Mouse (Mus musculus): ENCODE measurements around the gene Fam69a. TPM values are rescaled to one million over a fixed set of nuclear protein-coding genes. Genes with fewer than 3 reads are reported as not detected.

Gene Fam69a
- polyA plus RNA-seq, 1 experiment from 2014 or later: 23.6 TPM

DNA sequence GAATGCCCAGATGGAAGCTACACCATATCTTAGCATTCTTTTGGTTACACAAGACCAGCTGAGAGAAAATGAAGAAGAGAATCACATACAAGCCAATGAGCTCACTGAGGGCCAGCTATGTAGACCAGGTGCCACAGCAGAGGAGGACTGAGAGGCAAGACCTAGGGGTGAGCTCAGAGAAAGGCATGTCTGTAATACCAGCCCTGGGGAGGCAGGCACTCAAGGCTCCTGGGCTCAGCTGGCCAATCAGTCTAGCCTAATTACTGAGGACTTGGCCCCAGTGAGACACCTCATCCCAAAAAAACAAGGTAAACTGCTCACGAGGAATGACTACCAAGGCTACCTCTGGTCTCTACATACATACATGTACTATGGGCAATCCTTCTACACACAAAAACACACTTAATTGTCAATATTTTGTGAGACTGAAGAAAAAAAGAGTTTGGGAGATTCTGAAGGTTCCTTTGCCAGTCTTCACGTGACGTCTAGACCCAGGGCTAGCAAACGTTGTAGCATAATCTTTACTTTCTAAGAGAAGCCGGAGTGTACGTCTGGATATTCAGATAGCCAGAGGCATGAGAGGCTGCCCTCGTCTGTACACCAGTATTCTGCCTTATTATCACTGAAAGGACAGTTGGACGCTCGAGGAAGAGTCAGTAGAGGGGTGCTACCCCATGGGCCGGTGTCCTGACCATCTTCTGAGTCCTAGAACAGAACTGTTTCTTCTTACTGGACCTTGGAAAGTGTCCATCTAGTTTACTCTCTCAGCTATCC is 51.9 kb downstream of the Fam69a start:
- no peak overlapping the region for H3K27ac ChIP-seq
- ATAC-seq (replicated peaks; ENCODE audit: low FRiP score, low read depth) (no peak), DNase-seq (ENCODE audit: low spot score) (no peak)
- H3K4me1 ChIP-seq (replicated peaks; ENCODE audit: insufficient read depth, low read length): no peaks in the 10 kb centered on the region
- WGBS: 93% methylated on average over 10 of the region's 10 CpGs
- H3K9ac ChIP-seq (ENCODE audit: low read depth, low read length): no peak overlapping the region
- no peak for TF ChIP-seq CTCF (IDR thresholded peaks at IDR 0.05; ENCODE audit: low read depth)
- no peaks in the 10 kb centered on the region for H3K9me3 ChIP-seq (replicated peaks; ENCODE audit: low read length)
- H3K36me3 ChIP-seq (ENCODE audit: insufficient read depth, low read length): no peaks in the 10 kb centered on the region
- no peak overlapping the region for H3K4me3 ChIP-seq (replicated peaks; ENCODE audit: low read depth, low read length)
- no peaks in the 10 kb centered on the region for H3K27me3 ChIP-seq (ENCODE audit: insufficient read depth, low read length)
- no peak overlapping the region for H3K4me2 ChIP-seq (ENCODE audit: low read length)

GRCm38 (mm10) chr5:107933202-107933974 is 53.5 kb downstream of the Fam69a start:
- ATAC-seq (replicated peaks; ENCODE audit: low FRiP score, low read depth): no peak
- no peaks in the 10 kb centered on the region for H3K4me1 ChIP-seq (replicated peaks; ENCODE audit: insufficient read depth, low read length)
- WGBS: 83% methylated on average over 4 of the region's 4 CpGs
- no peak for DNase-seq (ENCODE audit: low spot score)
- no peak overlapping the region for H3K4me2 ChIP-seq (ENCODE audit: low read length)
- H3K36me3 ChIP-seq (ENCODE audit: insufficient read depth, low read length): no peaks in the 10 kb centered on the region
- no peaks in the 10 kb centered on the region for H3K9me3 ChIP-seq (replicated peaks; ENCODE audit: low read length)
- no peaks in the 10 kb centered on the region for H3K27me3 ChIP-seq (ENCODE audit: insufficient read depth, low read length)
- TF ChIP-seq CTCF (IDR thresholded peaks at IDR 0.05; ENCODE audit: low read depth): no peak
- H3K4me3 ChIP-seq (replicated peaks; ENCODE audit: low read depth, low read length): no peak overlapping the region
- H3K27ac ChIP-seq: no peak overlapping the region
- H3K9ac ChIP-seq (ENCODE audit: low read depth, low read length): no peak overlapping the region

- H3K36me3 ChIP-seq (ENCODE audit: insufficient read depth, low read length): no peaks in the 10 kb centered on the region
- ATAC-seq (replicated peaks; ENCODE audit: low FRiP score, low read depth): no peak
- H3K27me3 ChIP-seq (ENCODE audit: insufficient read depth, low read length): no peaks in the 10 kb centered on the region
- no peaks in the 10 kb centered on the region for H3K9me3 ChIP-seq (replicated peaks; ENCODE audit: low read length)
- no peaks in the 10 kb centered on the region for H3K4me1 ChIP-seq (replicated peaks; ENCODE audit: insufficient read depth, low read length)
- no peak overlapping the region for H3K9ac ChIP-seq (ENCODE audit: low read depth, low read length)
- 58% methylated on average over 2 of the region's 2 CpGs for WGBS
- no peak for TF ChIP-seq CTCF (IDR thresholded peaks at IDR 0.05; ENCODE audit: low read depth)
- H3K4me2 ChIP-seq (ENCODE audit: low read length): no peak overlapping the region
- H3K27ac ChIP-seq: no peak overlapping the region
- no peak overlapping the region for H3K4me3 ChIP-seq (replicated peaks; ENCODE audit: low read depth, low read length)
- no peak for DNase-seq (ENCODE audit: low spot score)
Measured at GRCm38 (mm10) chr5:107932556-107932955, 54.3 kb downstream of the Fam69a start.

GRCm38 (mm10) chr5:107926550-107927249 is 60.2 kb downstream of the Fam69a start:
- Histone ChIP-seq H3K27me3 (ENCODE audit: insufficient read depth, low read length) (no peaks in the 10 kb centered on the region), H3K27ac (no peak overlapping the region), H3K4me1 (replicated peaks; ENCODE audit: insufficient read depth, low read length) (no peaks in the 10 kb centered on the region), H3K9ac (ENCODE audit: low read depth, low read length) (no peak overlapping the region), H3K36me3 (ENCODE audit: insufficient read depth, low read length) (no peaks in the 10 kb centered on the region), H3K9me3 (replicated peaks; ENCODE audit: low read length) (no peaks in the 10 kb centered on the region), H3K4me3 (replicated peaks; ENCODE audit: low read depth, low read length) (no peak overlapping the region), H3K4me2 (ENCODE audit: low read length) (no peak overlapping the region)
- ATAC-seq (replicated peaks; ENCODE audit: low FRiP score, low read depth): no peak
- WGBS: 72% methylated on average over 11 of the region's 11 CpGs
- DNase-seq (ENCODE audit: low spot score): no peak
- no peak for TF ChIP-seq CTCF (IDR thresholded peaks at IDR 0.05; ENCODE audit: low read depth)

DNA sequence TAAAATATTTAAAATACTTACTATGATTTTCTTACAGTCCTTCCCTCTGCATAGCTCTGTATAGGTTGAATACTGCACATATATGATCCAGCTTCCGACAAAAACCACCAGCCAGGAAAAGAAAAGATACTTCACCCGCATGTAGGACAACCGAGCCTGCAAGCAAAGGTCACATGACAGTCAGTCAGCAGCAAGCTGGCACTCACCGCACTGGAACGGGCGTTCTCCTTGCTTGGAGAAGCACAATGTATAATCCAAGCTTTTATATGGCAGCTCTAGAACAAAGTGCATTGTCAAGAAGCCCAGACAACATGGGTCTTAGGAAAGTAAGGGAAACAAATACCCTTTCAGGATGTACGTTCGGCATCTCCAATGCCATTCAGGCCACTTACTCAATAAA is 62.3 kb downstream of the Fam69a start:
- Histone ChIP-seq H3K27me3 (ENCODE audit: insufficient read depth, low read length) (no peaks in the 10 kb centered on the region), H3K9me3 (replicated peaks; ENCODE audit: low read length) (no peaks in the 10 kb centered on the region), H3K4me3 (replicated peaks; ENCODE audit: low read depth, low read length) (no peak overlapping the region), H3K27ac (no peak overlapping the region), H3K4me1 (replicated peaks; ENCODE audit: insufficient read depth, low read length) (no peaks in the 10 kb centered on the region), H3K9ac (ENCODE audit: low read depth, low read length) (no peak overlapping the region), H3K4me2 (ENCODE audit: low read length) (no peak overlapping the region), H3K36me3 (ENCODE audit: insufficient read depth, low read length) (no peaks in the 10 kb centered on the region)
- ATAC-seq (replicated peaks; ENCODE audit: low FRiP score, low read depth) (no peak), DNase-seq (ENCODE audit: low spot score) (no peak)
- TF ChIP-seq CTCF (IDR thresholded peaks at IDR 0.05; ENCODE audit: low read depth): no peak
- 76% methylated on average over 8 of the region's 8 CpGs for WGBS

GRCm38 (mm10) chr5:107922836-107923235 is 64.0 kb downstream of the Fam69a start:
- Histone ChIP-seq H3K9ac (ENCODE audit: low read depth, low read length) (no peak overlapping the region), H3K4me1 (replicated peaks; ENCODE audit: insufficient read depth, low read length) (no peaks in the 10 kb centered on the region), H3K36me3 (ENCODE audit: insufficient read depth, low read length) (no peaks in the 10 kb centered on the region), H3K27me3 (ENCODE audit: insufficient read depth, low read length) (no peaks in the 10 kb centered on the region), H3K27ac (no peak overlapping the region), H3K4me3 (replicated peaks; ENCODE audit: low read depth, low read length) (no peak overlapping the region), H3K9me3 (replicated peaks; ENCODE audit: low read length) (no peaks in the 10 kb centered on the region), H3K4me2 (ENCODE audit: low read length) (no peak overlapping the region)
- WGBS: 94% methylated on average over 1 of the region's 1 CpGs
- no peak for DNase-seq (ENCODE audit: low spot score)
- TF ChIP-seq CTCF (IDR thresholded peaks at IDR 0.05; ENCODE audit: low read depth): no peak
- ATAC-seq (replicated peaks; ENCODE audit: low FRiP score, low read depth): no peak

All from kidney, postnatal 0 days (tissue).